Mouse (Mus musculus): Measurements from ENCODE around the gene Tenm3.

- TF ChIP-seq EP300 (IDR thresholded peaks at IDR 0.05; ENCODE audit: low read depth) (no peak), CTCF (IDR thresholded peaks at IDR 0.05; ENCODE audit: low read depth) (no peak)
Measured at GRCm38 (mm10) chr8:48527418-48527817, 316.3 kb downstream of the Tenm3 start.
